Mouse (Mus musculus) midbrain, embryonic 15.5 days (tissue): ENCODE results near the gene Abtb2. TPM values are rescaled to one million over a fixed set of nuclear protein-coding genes. Genes with fewer than 3 reads are reported as not detected.

ENCODE experiments used
- ATAC-seq: fragments of 200-750 bp; cut with Nextera tagmentation; replicated peaks from 2 replicates; pipeline ENCODE4 v1.8.0; 2017; ENCODE audit warnings: moderate TSS enrichment
- H3K27ac ChIP-seq: fragments of 300-500 bp; sonication (generic); 2 replicates; pipeline ENCODE4 v1.5.1; 2015; ENCODE audit warnings: mild to moderate bottlenecking, inconsistent platforms
- H3K27me3 ChIP-seq: fragments of 300-500 bp; sonication (generic); replicated peaks from 2 replicates; pipeline ENCODE4 v1.6.1; 2015; ENCODE audit warnings: inconsistent platforms
- H3K36me3 ChIP-seq: fragments of 300-500 bp; sonication (generic); replicated peaks from 2 replicates; pipeline ENCODE4 v1.6.1; 2015; ENCODE audit warnings: inconsistent platforms
- H3K4me1 ChIP-seq: fragments of 300-500 bp; sonication (generic); 2 replicates; pipeline ENCODE4 v1.6.1; 2015; ENCODE audit warnings: inconsistent platforms
- H3K4me2 ChIP-seq: fragments of 300-500 bp; sonication (generic); 2 replicates; pipeline ENCODE4 v1.6.1; 2015; ENCODE audit warnings: inconsistent platforms, mild to moderate bottlenecking, moderate library complexity
- H3K4me3 ChIP-seq: fragments of 300-500 bp; sonication (generic); 2 replicates; pipeline ENCODE4 v1.5.1; 2015; ENCODE audit warnings: mild to moderate bottlenecking, inconsistent platforms
- H3K9ac ChIP-seq: fragments of 300-500 bp; sonication (generic); 2 replicates; pipeline ENCODE4 v1.6.1; 2015; ENCODE audit warnings: mild to moderate bottlenecking, inconsistent platforms
- H3K9me3 ChIP-seq: fragments of 300-500 bp; sonication (generic); 2 replicates; pipeline ENCODE4 v1.6.1; 2016; ENCODE audit warnings: inconsistent platforms
- WGBS: fragments of 180-500 bp; shearing (Covaris S2); methylation state at CpG from one replicate; pipeline ENCODE4 v1.1.7; 2015; ENCODE audit warnings: mixed read lengths; 5-methylcytosine and 5-hydroxymethylcytosine counted together
- polyA plus RNA-seq: library from polyadenylated mRNA; unstranded; fragments of >200 nt; fragmentation: Nextera tagmentation; extraction: Ambion mirVana; gene quantifications from 2 replicates; pipeline ENCODE4 v1.2.1, GENCODE M21; 2015

Gene Abtb2
- polyA plus RNA-seq, 1 experiment from 2014 or later, result 10.3 TPM

DNA sequence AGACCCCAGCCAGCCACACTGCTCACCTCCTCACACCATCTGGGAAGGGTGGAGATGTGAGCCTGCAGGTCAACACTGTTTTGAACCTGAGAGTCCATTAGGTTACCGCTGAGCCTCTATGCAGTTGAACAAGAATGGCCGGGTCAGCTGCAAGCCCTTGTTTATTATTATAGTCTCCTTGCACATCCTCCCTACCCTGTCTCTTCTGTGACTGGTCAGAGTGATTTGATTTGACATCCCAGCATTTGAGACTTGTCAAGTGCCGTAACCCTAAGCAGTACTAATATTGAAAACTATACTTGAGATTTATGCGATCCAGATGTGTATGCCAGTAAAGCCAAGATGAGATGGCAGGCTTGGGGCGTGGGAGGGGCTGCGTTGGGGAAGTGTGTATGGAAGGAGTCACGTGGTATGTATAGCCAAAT lies 65.2 kb downstream of the Abtb2 start:
- Histone ChIP-seq H3K4me2 (no peak overlapping the region), H3K9ac (no peak overlapping the region), H3K27me3 (no peaks in the 10 kb centered on the region), H3K4me3 (no peak overlapping the region), H3K4me1 (peaks cover 9% of the 10 kb centered on the region), H3K9me3 (no peaks in the 10 kb centered on the region), H3K36me3 (no peaks in the 10 kb centered on the region), H3K27ac (peak overlapping the region; percentile 22; the same call in 1 of the 2 replicates)
- no peak for ATAC-seq
- 59% methylated on average over 7 of the region's 7 CpGs for WGBS

DNA sequence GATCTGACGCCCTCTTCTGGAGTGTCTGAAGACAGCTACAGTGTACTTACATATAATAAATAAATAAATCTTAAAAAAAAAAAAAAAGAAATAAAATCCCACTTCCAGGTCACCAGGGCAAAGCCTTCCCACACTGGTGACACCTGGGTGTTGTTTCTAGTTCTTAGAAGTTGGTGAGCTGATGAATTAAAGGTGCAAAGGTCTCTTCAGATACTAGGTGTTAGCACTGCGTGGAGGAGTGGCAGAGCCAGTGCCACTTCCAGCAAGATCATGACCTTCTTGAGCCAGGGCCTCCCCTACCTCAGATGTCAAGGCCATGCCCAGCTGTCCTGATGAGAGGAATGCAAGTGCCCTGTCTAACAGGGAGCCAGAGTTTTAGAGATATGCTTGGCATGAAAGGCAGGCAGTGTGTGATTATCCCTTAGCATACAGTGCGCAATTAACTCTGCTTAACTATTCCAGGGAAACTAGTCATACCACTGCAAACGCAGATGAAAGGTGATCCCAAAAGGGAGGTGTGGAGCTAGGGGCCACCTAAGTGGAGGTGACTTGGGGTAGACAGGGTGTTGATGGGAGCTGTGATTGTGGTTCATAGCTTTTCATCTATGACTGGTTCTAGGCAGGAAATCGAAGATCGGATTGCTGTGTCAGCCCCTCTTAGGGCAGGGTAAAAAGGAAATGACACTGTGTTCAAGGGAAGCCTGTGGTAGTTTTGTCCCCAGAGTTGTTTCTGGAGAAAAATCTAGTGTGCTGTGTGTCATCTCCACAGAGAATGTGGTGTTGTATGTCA lies 66.2 kb downstream of the Abtb2 start:
- ATAC-seq, result no peak
- Histone ChIP-seq H3K4me2 (no peak overlapping the region), H3K4me3 (no peak overlapping the region), H3K27me3 (no peaks in the 10 kb centered on the region), H3K4me1 (peaks cover 16% of the 10 kb centered on the region), H3K9ac (no peak overlapping the region), H3K9me3 (no peaks in the 10 kb centered on the region), H3K36me3 (no peaks in the 10 kb centered on the region), H3K27ac (no peak overlapping the region)
- WGBS, result 80% methylated on average over 6 of the region's 6 CpGs

- H3K27me3 ChIP-seq, result no peaks in the 10 kb centered on the region
- no peaks in the 10 kb centered on the region for H3K9me3 ChIP-seq
- no peak overlapping the region for H3K9ac ChIP-seq
- H3K36me3 ChIP-seq, result no peaks in the 10 kb centered on the region
- ATAC-seq, result no peak
- H3K4me3 ChIP-seq, result no peak overlapping the region
- no peak overlapping the region for H3K4me2 ChIP-seq
- no peak overlapping the region for H3K27ac ChIP-seq
- 91% methylated on average over 2 of the region's 2 CpGs for WGBS
- H3K4me1 ChIP-seq, result peaks cover 21% of the 10 kb centered on the region
Observed at GRCm38 (mm10) chr2:103632926-103633250, 66.8 kb downstream of the Abtb2 start.

DNA sequence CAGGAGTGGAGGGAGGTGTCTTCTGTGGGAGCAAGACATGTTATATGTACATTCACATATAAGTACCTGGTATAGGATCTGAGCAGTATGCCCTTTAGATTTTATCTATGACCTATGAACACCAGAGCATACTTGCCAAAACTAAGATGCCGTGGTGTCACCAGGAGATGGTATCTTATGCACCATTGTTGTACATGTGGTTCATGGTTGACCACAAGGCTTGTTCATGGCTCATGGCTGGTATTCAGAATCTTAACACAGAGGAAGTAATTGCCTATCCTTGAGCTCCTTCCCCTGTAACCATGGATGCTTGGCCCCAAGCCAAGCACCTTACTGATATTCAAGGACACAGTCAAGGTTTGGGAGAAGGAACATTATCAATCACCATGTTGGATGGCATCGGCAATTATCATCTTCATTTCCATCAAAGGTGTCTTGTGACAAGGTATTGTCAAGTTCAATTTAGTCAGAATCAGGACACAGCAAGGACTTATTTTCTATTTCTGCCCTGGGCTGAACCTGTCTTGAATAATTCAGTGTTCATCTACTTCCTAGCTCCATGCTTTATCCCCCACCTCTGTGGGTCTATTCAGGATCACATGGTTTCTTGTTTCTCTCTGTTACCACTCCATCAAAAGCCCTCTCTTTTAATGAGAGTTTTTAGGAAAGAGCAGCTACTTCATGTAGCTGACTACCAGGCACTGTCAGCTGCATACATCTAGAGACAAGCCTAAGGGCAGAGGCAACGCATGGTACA lies 69.8 kb downstream of the Abtb2 start:
- Histone ChIP-seq H3K4me2 (no peak overlapping the region), H3K9me3 (no peaks in the 10 kb centered on the region), H3K27ac (no peak overlapping the region), H3K9ac (no peak overlapping the region), H3K4me1 (peaks cover 19% of the 10 kb centered on the region), H3K27me3 (no peaks in the 10 kb centered on the region), H3K4me3 (no peak overlapping the region), H3K36me3 (no peaks in the 10 kb centered on the region)
- 88% methylated on average over 3 of the region's 3 CpGs for WGBS
- ATAC-seq, result peak; percentile 49; the same call in 1 of the 2 replicates

DNA sequence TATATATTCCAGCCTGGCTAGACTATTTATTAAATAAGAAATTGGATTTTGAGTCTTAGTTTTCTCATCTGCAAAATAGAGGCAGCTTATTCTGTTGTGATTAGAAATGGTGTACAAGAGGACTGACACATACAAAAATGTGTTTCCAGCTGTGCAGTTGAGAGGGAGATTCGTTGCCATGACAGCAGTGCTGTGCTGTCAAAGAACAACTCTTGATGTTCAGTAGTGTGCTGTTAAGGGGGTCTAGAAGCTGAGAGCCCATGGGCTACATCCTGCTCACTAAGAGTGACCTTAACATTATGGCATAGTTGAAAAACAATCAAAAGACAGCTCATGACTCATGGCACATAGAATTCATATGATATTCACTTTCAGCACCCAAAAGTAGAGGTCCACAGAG lies 71.3 kb downstream of the Abtb2 start:
- H3K27me3 ChIP-seq, result no peaks in the 10 kb centered on the region
- 39% methylated on average over 1 of the region's 1 CpGs for WGBS
- H3K27ac ChIP-seq, result 0 out of 2 replicates have a peak overlapping the region, but pooled peaks have one; percentile 51
- no peak overlapping the region for H3K9ac ChIP-seq
- peak; percentile 70 for ATAC-seq
- H3K4me2 ChIP-seq, result no peak overlapping the region
- H3K36me3 ChIP-seq, result no peaks in the 10 kb centered on the region
- no peak overlapping the region for H3K4me3 ChIP-seq
- peaks cover 14% of the 10 kb centered on the region; the same call in 1 of the 2 replicates for H3K4me1 ChIP-seq
- no peaks in the 10 kb centered on the region for H3K9me3 ChIP-seq

DNA sequence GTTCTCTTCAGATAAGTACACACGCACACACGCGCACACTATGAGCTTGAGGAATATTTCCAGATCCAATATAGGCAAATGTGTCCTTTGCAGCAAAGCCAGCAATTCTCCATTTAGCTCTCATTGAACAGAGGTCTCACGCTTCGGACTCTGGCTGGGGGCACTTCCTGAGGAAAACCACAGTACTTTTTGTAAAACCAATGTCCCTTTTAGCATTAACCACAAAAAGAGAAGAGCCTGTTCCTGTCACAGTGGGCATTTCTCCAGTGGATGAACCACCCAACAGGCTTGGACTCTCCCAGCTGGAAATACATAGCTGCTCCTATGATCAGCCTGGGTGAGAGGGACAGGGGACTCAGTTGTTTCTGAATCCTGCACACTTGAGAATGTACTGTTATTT lies 71.8 kb downstream of the Abtb2 start:
- Histone ChIP-seq H3K9ac (no peak overlapping the region), H3K4me2 (no peak overlapping the region), H3K9me3 (no peaks in the 10 kb centered on the region), H3K27ac (no peak overlapping the region), H3K4me3 (no peak overlapping the region), H3K27me3 (no peaks in the 10 kb centered on the region), H3K36me3 (no peaks in the 10 kb centered on the region), H3K4me1 (peaks cover 14% of the 10 kb centered on the region; the same call in 1 of the 2 replicates)
- 93% methylated on average over 5 of the region's 5 CpGs for WGBS
- no peak for ATAC-seq

GRCm38 (mm10) chr2:103639701-103640100 lies 73.6 kb downstream of the Abtb2 start:
- Histone ChIP-seq H3K36me3 (no peaks in the 10 kb centered on the region), H3K27me3 (no peaks in the 10 kb centered on the region), H3K9me3 (no peaks in the 10 kb centered on the region), H3K9ac (no peak overlapping the region), H3K27ac (no peak overlapping the region), H3K4me1 (peaks cover 23% of the 10 kb centered on the region), H3K4me2 (no peak overlapping the region), H3K4me3 (no peak overlapping the region)
- ATAC-seq, result no peak
- 42% methylated on average over 2 of the region's 2 CpGs for WGBS

DNA sequence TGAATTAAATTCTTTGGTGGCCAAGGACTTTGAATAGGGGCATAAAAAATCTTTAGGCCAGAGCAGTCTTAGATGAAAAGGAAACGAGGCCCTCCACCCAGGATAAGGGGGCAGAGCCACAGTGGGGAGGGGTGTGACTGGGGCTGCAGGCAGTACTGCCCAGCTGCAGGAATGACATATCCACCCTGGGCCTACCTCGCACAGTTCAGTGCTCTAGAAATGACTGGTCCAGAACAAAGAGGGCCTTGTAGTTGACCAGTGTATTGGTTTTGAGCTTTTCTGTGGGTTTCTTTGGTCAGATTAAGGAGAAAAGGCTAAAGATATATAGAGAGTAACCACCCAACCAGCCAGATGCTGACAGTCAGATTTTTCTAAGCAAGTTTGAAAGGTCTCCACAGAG lies 74.8 kb downstream of the Abtb2 start:
- H3K9ac ChIP-seq, result no peak overlapping the region
- no peaks in the 10 kb centered on the region for H3K27me3 ChIP-seq
- no peaks in the 10 kb centered on the region for H3K9me3 ChIP-seq
- H3K36me3 ChIP-seq, result no peaks in the 10 kb centered on the region
- no peak overlapping the region for H3K4me3 ChIP-seq
- 46% methylated on average over 2 of the region's 2 CpGs for WGBS
- ATAC-seq, result no peak
- peaks cover 23% of the 10 kb centered on the region for H3K4me1 ChIP-seq
- no peak overlapping the region for H3K4me2 ChIP-seq
- H3K27ac ChIP-seq, result no peak overlapping the region

GRCm38 (mm10) chr2:103643584-103644211 lies 77.6 kb downstream of the Abtb2 start:
- no peaks in the 10 kb centered on the region for H3K9me3 ChIP-seq
- no peak overlapping the region for H3K4me3 ChIP-seq
- no peak overlapping the region for H3K9ac ChIP-seq
- no peaks in the 10 kb centered on the region for H3K36me3 ChIP-seq
- peak overlapping the region; percentile 42; the same call in 1 of the 2 replicates for H3K27ac ChIP-seq
- 15% methylated on average over 4 of the region's 4 CpGs for WGBS
- H3K27me3 ChIP-seq, result no peaks in the 10 kb centered on the region
- H3K4me2 ChIP-seq, result no peak overlapping the region
- H3K4me1 ChIP-seq, result peaks cover 9% of the 10 kb centered on the region
- peak; percentile 31; the same call in 1 of the 2 replicates for ATAC-seq

DNA sequence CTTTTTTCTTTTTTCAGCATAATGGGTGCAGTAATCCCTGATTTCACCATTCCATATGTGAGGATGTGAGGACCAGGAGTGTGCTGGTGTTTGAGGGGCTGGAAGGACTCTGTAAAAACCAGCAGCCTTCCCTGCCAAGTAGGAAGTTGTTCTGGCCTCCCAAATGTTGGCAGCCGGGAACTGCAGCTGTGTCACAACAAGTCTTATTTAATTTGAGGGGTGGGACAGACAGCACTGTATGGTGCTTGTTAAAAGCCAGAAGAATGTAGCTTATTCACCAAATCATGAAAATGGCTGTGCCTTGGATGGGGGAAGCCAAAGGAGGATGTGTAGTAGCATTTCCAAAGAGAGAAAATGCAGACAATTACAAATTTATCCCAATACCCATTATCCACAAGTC lies 78.3 kb downstream of the Abtb2 start:
- Histone ChIP-seq H3K27me3 (no peaks in the 10 kb centered on the region), H3K4me2 (no peak overlapping the region), H3K4me3 (no peak overlapping the region), H3K27ac (no peak overlapping the region), H3K36me3 (no peaks in the 10 kb centered on the region), H3K9me3 (no peaks in the 10 kb centered on the region), H3K4me1 (peaks cover 9% of the 10 kb centered on the region), H3K9ac (no peak overlapping the region)
- 49% methylated on average over 1 of the region's 1 CpGs for WGBS
- no peak; the same call in 1 of the 2 replicates for ATAC-seq

DNA sequence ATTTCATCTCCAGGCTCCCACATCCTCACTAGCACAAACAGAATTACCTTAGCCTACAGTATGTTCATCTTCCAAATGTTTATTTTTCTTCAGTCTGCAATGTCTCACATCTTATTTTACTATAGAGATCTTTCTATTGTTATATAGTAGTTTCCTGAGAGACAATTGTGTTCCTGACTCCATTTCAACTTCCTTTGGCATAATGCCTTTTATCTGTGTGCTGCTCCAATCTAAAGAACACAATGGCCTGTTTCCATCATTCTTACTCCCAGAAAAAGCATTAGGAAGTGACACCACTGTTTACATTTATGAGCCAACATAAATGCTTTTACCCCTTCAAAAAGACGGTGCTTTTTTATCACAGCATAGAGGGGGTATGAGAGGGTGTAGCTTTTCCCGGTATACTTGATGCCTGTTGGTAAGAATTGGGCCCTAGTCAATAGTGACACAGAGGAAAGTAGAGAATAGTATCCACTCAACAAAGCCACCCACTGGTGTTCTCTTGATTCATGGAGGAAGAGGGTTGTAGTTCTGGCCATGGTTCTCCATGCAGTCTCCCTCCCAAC lies 84.3 kb downstream of the Abtb2 start:
- WGBS, result 62% methylated on average over 2 of the region's 2 CpGs
- no peak overlapping the region for H3K4me3 ChIP-seq
- no peak overlapping the region for H3K9ac ChIP-seq
- no peaks in the 10 kb centered on the region for H3K9me3 ChIP-seq
- H3K36me3 ChIP-seq, result no peaks in the 10 kb centered on the region
- ATAC-seq, result no peak
- H3K27ac ChIP-seq, result no peak overlapping the region
- H3K4me1 ChIP-seq, result no peaks in the 10 kb centered on the region
- H3K27me3 ChIP-seq, result no peaks in the 10 kb centered on the region
- H3K4me2 ChIP-seq, result no peak overlapping the region

DNA sequence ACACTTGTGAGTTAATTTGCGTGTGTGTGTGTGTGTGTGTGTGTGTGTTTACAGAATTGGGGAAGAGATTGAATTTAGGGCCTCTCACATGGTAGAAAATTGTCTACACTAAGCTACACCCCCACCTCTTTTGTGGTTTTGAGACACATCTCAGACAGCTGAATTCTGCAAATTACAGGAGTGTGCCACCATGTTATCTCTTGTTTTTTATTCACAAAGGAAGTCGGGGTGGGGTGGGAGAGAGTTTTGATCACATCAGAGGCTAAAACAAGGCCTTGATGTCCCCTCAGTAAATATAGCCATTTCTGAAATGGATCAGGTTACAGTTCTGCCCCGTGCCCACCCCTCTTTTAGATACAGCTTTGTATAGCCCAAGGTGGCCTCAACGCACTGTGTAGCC lies 86.0 kb downstream of the Abtb2 start:
- H3K4me2 ChIP-seq, result no peak overlapping the region
- no peak overlapping the region for H3K27ac ChIP-seq
- H3K27me3 ChIP-seq, result no peaks in the 10 kb centered on the region
- H3K9ac ChIP-seq, result no peak overlapping the region
- no peak for ATAC-seq
- 86% methylated on average over 4 of the region's 4 CpGs for WGBS
- no peaks in the 10 kb centered on the region for H3K36me3 ChIP-seq
- no peaks in the 10 kb centered on the region for H3K9me3 ChIP-seq
- no peak overlapping the region for H3K4me3 ChIP-seq
- H3K4me1 ChIP-seq, result no peaks in the 10 kb centered on the region
